Mouse (Mus musculus): Measurements from ENCODE around the gene Col23a1.
"Not testable (repeated sequence)": the region's sequence is repeated elsewhere in the genome, so short reads cannot be mapped to it uniquely, and the experiment has no call there.

Gene Col23a1

GRCm38 (mm10) chr11:51587059-51587458, 297.3 kb downstream of the Col23a1 start:
- in situ Hi-C loops (cut with MseI, MboI) = no loop called here

GRCm38 (mm10) chr11:51588833-51589232, 299.1 kb downstream of the Col23a1 start:
- in situ Hi-C loops (cut with MseI, MboI) = no loop called here

DNA sequence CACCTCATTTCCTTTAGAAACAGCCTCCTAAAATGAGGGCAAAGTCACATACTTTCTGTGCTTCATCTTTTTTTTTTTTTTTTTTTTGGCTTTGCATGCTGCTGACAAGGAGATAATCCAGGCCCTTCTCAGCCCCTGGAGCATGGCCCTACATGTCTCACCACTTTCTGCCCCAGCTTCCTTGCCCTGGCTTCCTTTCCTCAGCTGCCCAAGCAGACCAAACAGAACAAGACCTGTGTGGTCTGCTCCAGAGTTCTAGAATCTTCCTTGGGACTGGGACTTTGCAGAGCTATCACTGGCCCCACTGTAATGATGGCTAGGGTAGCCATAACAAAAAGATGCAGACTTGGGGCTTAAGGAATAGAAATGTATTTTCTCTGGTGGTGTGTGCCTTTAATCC, 300.3 kb downstream of the Col23a1 start:
- in situ Hi-C loops (cut with MseI, MboI) = no loop called here

GRCm38 (mm10) chr11:51591168-51591567, 301.4 kb downstream of the Col23a1 start:
- in situ Hi-C loops (cut with MseI, MboI) = no loop called here

DNA sequence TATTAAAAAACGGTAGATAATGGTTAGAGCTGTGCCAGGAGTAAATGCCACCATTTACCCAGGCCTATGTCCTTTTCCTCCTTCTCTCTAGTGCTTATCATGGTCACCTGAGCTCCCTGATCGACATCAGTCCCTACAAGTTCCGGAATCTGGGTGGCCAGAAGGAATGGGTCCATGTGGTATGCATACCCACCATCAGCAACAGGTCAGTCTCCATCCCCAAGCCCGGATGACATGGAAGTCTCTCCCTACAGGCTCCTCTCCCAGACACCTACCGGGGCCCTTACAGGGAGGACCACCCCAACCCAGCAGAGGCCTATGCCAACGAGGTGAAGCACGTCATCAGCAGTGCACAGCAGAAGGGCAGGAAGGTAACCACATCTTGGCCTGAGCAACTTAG, 302.2 kb downstream of the Col23a1 start:
- in situ Hi-C loops (cut with MseI, MboI) = no loop called here

DNA sequence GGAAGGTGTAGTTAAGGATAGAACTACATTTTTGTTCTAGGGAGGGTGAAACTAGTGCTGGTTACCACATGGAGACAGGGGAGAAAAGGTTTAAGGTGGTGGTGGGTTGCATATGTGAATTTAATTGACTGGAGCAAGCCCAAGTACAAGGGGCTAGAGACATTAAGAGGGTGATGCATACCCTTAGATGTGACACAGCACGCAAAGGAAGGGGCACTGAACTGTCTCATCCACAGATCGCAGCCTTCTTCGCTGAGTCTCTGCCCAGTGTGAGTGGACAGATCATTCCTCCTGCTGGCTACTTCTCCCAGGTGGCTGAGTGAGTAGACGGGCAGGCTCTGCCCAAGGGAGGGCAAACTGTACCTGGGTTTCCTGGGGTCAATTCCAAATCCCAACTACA, 303.6 kb downstream of the Col23a1 start:
- in situ Hi-C loops (cut with MseI, MboI) = no loop called here

DNA sequence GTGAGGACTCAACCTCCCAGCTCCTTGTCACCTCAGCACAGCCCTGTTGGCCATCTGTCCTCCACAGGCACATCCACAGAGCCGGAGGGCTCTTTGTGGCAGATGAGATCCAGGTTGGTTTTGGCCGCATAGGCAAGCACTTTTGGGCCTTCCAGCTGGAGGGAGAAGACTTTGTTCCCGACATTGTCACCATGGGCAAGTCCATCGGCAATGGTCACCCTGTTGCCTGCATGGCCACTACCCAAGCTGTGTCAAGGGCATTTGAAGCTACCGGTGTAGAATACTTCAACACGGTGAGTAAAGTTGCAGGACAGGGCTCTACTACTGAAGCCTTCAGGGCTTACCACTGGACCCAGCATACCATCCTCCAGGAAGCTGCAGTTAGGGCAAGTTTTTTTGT, 304.1 kb downstream of the Col23a1 start:
- in situ Hi-C loops (cut with MseI, MboI) = no loop called here

- in situ Hi-C loops (cut with MseI, MboI) = no loop called here
These were observed 305.1 kb downstream of the Col23a1 start for GRCm38 (mm10) chr11:51594715-51595350.

GRCm38 (mm10) chr11:51595459-51596083, 305.9 kb downstream of the Col23a1 start:
- in situ Hi-C loops (cut with MseI, MboI) = no loop called here

GRCm38 (mm10) chr11:51597553-51597952, 307.8 kb downstream of the Col23a1 start:
- in situ Hi-C loops (cut with MseI, MboI) = no loop called here

GRCm38 (mm10) chr11:51602253-51602652, 312.5 kb downstream of the Col23a1 start:
- in situ Hi-C loops (cut with MseI, MboI) = no loop called here

GRCm38 (mm10) chr11:51605602-51606446, 316.1 kb downstream of the Col23a1 start:
- in situ Hi-C loops (cut with MseI, MboI) = no loop called here

- in situ Hi-C loops (cut with MseI, MboI) = no loop called here
These were observed 316.9 kb downstream of the Col23a1 start, which contains the start of gene Hnrnpab for GRCm38 (mm10) chr11:51606447-51607095. Gene Hnrnpab, minus strand, starts transcription at chr11:51606847.

DNA sequence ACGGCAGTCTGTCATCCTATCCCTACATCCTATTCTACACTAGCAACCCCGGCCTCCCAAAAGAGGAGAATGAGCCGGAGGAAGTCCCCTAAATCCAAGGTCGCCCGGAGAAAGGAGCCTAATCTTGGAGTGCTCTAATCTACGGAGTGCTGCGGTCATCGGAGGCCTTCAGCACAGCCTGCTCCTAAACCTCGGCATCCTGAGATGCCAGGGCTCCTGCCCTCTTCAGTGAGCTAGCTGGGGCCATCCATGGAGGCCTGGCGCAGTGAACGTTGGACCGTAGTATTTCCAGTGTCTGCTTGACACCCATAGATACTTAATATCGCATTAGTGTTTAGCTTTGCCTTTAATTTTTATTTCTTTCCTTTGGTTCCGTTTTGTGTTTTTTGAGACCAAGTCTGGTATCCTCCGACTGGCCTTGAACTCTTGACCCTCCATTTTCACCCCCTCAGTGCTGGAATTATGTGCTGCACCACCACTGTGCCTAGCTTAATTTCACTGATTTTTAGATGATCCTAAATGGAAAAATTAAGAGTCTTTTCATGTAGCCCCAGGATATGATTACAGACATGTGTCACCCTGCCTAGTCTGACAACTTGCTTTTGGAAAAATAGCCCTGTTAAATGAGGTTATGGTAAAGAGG, 317.5 kb downstream of the Col23a1 start:
- in situ Hi-C loops (cut with MseI, MboI) = no loop called here

GRCm38 (mm10) chr11:51609266-51609909, 319.7 kb downstream of the Col23a1 start:
- in situ Hi-C loops (cut with MseI, MboI) = no loop called here

DNA sequence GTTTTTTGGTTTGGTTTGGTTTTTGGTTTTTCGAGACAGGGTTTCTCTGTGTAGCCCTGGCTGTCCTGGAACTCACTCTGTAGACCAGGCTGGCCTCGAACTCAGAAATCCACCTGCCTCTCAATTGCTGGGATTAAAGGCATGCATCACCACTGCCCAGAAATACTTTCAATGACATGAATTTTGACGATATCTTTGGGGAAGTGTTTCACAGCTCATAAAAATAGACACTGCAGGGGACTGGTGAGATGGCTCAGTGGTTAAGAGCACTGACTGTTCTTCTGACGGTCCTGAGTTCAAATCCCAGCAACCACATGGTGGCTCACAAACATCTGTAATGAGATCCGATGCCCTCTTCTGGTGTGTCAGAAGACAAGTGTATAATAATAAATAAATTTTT, 320.2 kb downstream of the Col23a1 start:
- in situ Hi-C loops (cut with MseI, MboI) = not testable (repeated sequence)

DNA sequence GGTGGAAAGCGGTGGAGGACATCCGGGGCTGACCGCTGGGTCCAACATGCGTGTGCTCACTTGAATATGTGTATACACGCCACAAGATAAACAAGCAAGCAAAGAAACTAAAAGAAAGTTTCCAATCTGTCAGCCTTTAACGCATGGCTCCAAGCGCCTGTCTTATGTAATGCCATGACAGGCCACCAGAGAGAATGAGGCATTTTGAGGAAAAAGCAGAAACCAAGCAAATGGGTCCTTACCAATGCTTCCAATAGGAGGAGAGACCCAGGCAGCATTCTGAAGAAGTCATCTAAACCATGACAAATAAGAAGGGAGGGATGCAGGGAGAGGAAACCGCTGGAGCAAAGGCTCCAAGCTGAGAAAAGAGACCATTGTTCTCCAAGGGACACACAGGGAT, 324.5 kb downstream of the Col23a1 start:
- in situ Hi-C loops (cut with MseI, MboI) = no loop called here

- in situ Hi-C loops (cut with MseI, MboI) = loop anchor here (5.0 kb wide), 1 partner anchor 67 kb away; no protein-coding TSS in a partner anchor
These were observed 325.4 kb downstream of the Col23a1 start for GRCm38 (mm10) chr11:51615129-51615528.

- in situ Hi-C loops (cut with MseI, MboI) = loop anchor here (5.0 kb wide), 1 partner anchor 67 kb away; no protein-coding TSS in a partner anchor
These were observed 325.9 kb downstream of the Col23a1 start for GRCm38 (mm10) chr11:51615601-51616000.

DNA sequence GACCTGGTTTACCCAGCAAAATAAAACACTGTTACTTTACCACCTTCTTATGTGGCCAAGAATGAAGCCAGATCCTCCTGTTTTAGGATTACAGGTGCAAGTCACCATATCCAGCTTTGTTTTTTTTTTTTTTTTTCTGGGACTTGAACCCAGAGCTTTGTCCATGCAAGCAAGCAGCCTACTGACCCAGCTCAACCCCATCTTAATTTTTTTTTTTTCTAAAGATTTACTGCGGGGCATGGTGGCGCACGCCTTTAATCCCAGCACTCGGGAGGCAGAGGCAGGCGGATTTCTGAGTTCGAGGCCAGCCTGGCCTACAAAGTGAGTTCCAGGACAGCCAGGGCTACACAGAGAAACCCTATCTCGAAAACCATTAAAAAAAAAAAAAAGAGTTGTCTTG, 326.4 kb downstream of the Col23a1 start:
- in situ Hi-C loops (cut with MseI, MboI) = loop anchor here (5.0 kb wide), 1 partner anchor 66 kb away; no protein-coding TSS in a partner anchor

- in situ Hi-C loops (cut with MseI, MboI) = loop anchor here (5.0 kb wide), 1 partner anchor 65 kb away; no protein-coding TSS in a partner anchor
These were observed 328.0 kb downstream of the Col23a1 start for GRCm38 (mm10) chr11:51617693-51618092.

Measured in mouse trophoblast stem cell (cell line).